18 mouse cellular contexts compared by ENCODE assay signal in genomic region chr11:80734771-80735170, GRCm38 (mm10).
"Had no signal": no experiment of that assay in that cellular context is flagged by ENCODE, and none has a peak within 500 bp of the region (broad histone marks: within the 10 kb centered on the region; RNA-seq: fewer than 3 reads in every experiment).

No protein-coding gene starts in this region.

- DNase-seq: liver, postnatal 0 days; lung, adult 2 months; lung, postnatal 4 days; midbrain, embryonic 14.5 days; right cerebral cortex, postnatal 14 days; thymus, adult 2 months; thymus, postnatal 25 days; thymus, postnatal 4 days had no signal

- H3K4me3 ChIP-seq: lung, embryonic 15.5 days; midbrain, embryonic 10.5 days; midbrain, embryonic 12.5 days; myocyte; neural tube, embryonic 13.5 days; neural tube, embryonic 15.5 days; stomach, embryonic 15.5 days had no signal

- H3K27ac ChIP-seq: lung, embryonic 15.5 days; midbrain, embryonic 10.5 days; midbrain, embryonic 12.5 days; neural tube, embryonic 13.5 days; neural tube, embryonic 15.5 days; stomach, embryonic 15.5 days; stomach, postnatal 0 days had no signal

- ATAC-seq: liver, postnatal 0 days; lung, postnatal 0 days; midbrain, embryonic 16.5 days had no signal
